Mouse (Mus musculus): ENCODE results near the gene Car12.
"Not testable (repeated sequence)": the region's sequence is repeated elsewhere in the genome, so short reads cannot be mapped to it uniquely, and the experiment has no call there.

Car12 gene

DNA sequence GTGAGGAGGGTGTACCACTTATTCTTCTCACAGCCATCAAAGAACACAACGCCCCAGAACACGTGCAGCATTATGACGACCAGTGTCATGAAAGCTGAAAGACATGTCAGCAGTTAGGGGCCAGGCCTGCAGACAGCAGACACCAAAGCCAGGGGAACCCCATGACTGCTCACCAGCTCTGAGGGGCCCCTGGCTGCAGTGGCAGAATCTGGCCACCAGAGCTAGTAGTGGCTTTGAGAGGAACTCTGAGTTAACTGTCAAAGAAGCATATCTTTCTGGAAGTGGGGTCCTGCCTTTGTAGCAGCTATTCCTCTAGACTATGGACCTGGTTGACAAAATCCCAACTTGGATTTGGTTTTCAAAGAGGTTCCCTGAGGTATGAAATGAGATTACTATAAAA is 71.1 kb downstream of the Car12 start:
- DNase-seq = not testable (repeated sequence)

DNA sequence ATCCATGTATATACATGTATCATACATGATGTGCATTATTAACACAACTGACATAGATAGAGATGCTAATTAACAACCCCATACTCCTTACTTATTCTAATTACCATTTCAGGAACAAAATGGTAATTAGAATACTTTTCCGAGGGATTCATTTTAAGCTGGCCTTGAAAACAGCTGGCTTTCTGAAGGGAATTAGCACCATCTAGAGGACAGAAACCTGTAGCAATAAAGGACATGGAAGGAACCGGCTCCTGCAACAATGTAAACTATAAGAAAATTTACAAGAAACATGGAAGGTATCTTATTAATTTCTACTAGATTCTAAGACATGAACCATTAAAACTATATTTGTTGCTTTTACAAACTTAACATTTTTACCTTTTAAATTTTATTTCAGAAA is 74.3 kb downstream of the Car12 start:
- peak in 1 of 2 experiments; percentile 46 for DNase-seq

DNA sequence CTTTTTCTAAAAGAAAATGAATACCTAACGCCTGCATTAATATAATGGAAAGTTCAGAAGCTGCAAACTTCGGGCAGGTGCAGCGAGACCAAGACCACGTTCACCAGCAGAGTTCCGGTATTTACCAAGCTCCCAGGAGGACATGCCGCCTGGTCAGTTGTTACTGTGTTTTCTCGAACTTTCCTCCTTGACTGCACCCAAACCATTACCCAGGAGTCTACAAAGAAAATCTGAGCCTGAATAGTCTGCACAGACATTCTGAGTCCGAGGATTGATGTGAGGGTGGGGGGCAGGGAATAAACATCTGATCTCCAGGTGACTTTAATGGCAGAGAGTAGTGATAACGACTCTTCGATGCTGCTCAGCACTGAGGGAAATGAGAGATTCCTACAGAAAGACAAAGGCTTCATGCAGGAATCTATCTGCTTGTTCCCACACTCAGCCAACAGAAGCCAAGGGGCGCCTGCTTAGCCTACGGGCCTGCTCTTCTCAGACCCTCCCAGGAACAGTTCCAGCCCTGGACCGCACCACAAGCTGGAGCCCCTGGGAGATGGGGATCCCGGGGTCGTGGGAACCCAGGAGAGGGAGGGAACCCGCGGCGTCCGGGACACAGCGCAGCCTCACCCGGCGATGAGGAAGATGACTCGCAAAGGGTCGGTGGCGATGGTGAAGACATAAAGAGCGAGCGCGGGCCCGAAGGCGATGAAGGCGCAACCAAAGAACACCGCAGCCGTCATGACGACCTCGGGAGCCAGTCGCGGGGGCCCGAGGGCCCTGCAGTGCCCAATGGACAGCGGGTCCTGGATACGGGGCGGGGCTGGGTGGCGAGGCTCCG is 81.4 kb downstream of the Car12 start:
- DNase-seq = no peak

DNA sequence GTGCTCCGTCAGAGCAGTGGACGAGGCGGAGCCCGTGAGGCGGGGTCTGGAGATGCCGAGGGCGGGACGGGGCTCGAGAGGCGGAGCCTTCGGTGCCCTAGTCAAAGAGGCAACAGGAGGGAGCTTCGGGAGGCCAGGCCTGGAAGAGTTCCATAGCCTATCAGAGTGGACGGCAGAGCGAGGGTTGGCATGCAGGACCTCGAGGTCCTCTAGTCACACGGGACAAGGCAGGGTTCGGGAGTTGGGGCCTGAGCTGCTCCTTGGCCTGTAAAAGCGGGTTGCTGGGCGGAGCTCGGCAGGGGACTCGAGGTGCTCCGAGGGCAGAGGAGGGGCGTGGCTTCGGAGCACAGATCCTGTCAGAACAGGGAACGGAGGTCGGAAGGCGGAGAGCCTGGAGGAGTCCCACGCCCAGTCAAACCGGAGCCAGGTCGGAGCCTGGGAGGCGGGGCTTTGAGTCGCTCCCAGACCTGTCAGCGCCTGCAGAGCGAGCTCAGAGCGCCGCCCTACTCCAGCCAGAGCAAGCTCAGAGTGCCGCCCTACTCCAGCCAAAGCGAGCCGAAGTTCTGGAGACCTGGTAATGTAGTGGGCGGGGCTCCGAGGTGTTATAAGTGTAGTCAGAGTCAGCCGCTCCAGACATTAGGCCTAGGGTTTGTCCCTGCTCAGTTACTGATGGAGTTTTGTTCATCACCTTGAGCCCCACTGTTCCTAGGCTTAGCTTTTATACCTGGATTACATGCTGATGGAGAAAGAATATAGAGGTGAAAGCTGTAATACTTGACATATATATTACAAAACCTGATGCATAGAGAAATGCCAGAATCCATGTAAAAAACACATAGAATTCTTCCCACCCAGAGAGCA is 82.2 kb downstream of the Car12 start, which contains the start of gene Aph1b:
TSS of gene Aph1b (minus strand) at position 27 of the 861 bp plus-strand sequence.
- peak; percentile 98 to 99 for DNase-seq

DNA sequence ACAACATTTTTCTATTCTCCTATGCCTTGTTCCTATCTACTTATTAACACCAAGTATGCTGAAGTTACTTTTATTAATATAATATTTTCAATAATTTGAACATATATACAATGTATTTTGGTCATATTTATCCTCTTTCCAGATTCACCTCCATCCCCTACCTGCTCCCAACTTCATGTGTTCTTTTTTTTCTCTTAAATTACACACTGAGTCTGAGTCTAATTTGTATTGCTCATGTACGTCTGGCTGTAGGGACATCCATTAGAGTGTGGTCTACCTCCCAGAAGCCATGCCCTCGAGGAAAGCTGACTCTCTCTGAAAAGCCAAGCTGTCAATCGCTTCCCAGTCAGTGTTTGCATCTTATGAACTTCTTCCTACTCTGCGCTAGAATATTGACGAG is 83.3 kb downstream of the Car12 start, which contains the start of gene Gm10647:
TSS of gene Gm10647 (plus strand) at position 301 of the 400 bp plus-strand sequence.
- DNase-seq = no peak

DNA sequence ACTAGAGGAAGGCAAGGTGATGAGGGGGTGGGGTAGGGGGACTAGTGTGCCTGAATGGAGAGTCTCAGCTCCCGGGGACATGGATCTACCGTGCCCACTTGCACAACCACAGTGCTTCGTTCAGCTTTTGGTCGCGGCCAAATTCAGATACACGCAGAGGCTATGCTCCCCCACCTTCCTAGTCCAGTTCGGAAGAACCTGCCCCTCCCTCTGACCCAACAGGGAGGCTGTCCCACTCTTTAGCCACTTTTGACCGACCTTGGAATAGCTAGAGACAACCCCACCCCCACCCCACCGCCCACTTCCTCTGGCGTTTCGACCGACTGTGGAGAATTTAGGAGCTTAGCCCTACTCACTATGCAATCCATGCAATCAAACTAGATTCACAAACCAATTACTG is 88.5 kb downstream of the Car12 start:
- DNase-seq = no peak

DNA sequence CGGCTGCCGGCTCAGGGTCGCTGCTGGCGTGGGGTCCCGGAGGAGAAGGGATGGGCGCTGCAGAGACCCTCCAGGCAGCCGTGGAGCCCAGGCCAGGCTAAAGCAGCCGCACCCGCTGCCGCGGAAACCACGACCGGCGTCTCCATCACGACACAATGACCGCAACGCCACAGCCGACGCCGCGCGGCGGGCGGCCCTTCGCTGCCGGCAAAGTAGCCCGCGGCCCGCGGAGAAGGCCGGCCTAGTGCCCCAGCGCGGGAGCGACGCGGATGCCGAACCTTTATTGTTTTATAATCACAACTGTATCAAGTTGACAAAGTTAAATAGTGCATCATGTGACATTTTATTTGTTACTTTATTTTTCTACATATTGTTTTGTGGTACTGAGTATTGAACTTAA is 92.5 kb downstream of the Car12 start:
- DNase-seq = not testable (repeated sequence)

DNA sequence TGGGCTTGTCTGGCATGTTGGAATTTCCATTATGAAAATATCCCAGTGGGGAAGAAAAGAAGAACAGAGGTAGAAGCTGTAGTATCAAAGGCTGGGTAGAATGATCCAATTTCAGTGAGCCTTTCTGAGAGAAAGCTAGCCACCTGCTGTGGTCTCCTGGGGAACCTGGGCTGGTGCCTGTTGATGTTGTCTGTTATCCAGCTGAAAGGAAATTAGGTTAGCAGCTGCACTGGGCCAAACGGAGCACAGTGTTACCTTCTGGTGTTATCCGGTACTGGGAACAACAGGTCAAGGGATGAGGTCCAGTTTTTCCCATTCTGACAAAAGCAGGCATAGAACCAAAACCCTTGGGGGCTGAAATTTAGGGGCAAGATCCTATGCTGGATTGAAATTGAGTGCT is 99.9 kb downstream of the Car12 start:
- no peak for DNase-seq
